Mouse (Mus musculus) stomach, postnatal 0 days (tissue): Measurements from ENCODE around the gene Olfr801. TPM values are rescaled to one million over a fixed set of nuclear protein-coding genes. Genes with fewer than 3 reads are reported as not detected.

Experiments
- ATAC-seq: fragments of 200-750 bp; cut with Nextera tagmentation; 2 replicates; pipeline ENCODE4 v1.8.0; 2017; ENCODE audit not compliant: low FRiP score, low TSS enrichment
- DNase-seq: peaks from one replicate; pipeline ENCODE4 v3.0.0-alpha.2; 2016; ENCODE audit warnings: low spot score
- H3K27ac ChIP-seq: fragments of 300-500 bp; sonication (generic); replicated peaks from 2 replicates; pipeline ENCODE4 v1.5.1; 2014; ENCODE audit warnings: mild to moderate bottlenecking, control low read depth
- H3K27me3 ChIP-seq: fragments of 300-500 bp; sonication (generic); 2 replicates; pipeline ENCODE4 v1.6.1; 2014; ENCODE audit warnings: low read length; ENCODE audit not compliant: control insufficient read depth, insufficient read depth
- H3K36me3 ChIP-seq: fragments of 300-500 bp; sonication (generic); 2 replicates; pipeline ENCODE4 v1.6.1; 2014; ENCODE audit warnings: low read length, mixed read lengths; ENCODE audit not compliant: control insufficient read depth, insufficient read depth
- H3K4me1 ChIP-seq: fragments of 300-500 bp; sonication (generic); replicated peaks from 2 replicates; pipeline ENCODE4 v1.6.1; 2014; ENCODE audit warnings: antibody characterized with exemption; ENCODE audit not compliant: control insufficient read depth, insufficient read depth
- H3K4me2 ChIP-seq: fragments of 300-500 bp; sonication (generic); replicated peaks from 2 replicates; pipeline ENCODE4 v1.6.1; 2014; ENCODE audit warnings: low read depth, mild to moderate bottlenecking, control low read depth, moderate library complexity
- H3K4me3 ChIP-seq: fragments of 300-500 bp; sonication (generic); 2 replicates; pipeline ENCODE4 v1.5.1; 2014; ENCODE audit warnings: low read depth, low read length, control low read depth
- H3K9ac ChIP-seq: fragments of 300-500 bp; sonication (generic); 2 replicates; pipeline ENCODE4 v1.6.1; 2014; ENCODE audit warnings: mild to moderate bottlenecking, low read length, control low read depth, mixed read lengths
- H3K9me3 ChIP-seq: fragments of 300-500 bp; sonication (generic); 2 replicates; pipeline ENCODE4 v1.6.1; 2016; ENCODE audit warnings: low read length; ENCODE audit not compliant: control insufficient read depth
- CTCF ChIP-seq: IDR thresholded peaks from 2 replicates; pipeline ENCODE4 v1.5.1; 2016; ENCODE audit warnings: antibody characterized with exemption, low read depth, mild to moderate bottlenecking, moderate library complexity
- EP300 ChIP-seq: optimal IDR thresholded peaks from 2 replicates; pipeline ENCODE3; 2016; ENCODE audit warnings: antibody characterized with exemption
- WGBS: fragments of 180-500 bp; shearing (Covaris S2); extraction: QIAGEN DNeasy Blood & Tissue Kit; methylation state at CpG from one replicate; pipeline ENCODE4 v1.1.7; 2014; 5-methylcytosine and 5-hydroxymethylcytosine counted together
- polyA plus RNA-seq: library from polyadenylated mRNA; unstranded; fragments of >200 nt; fragmentation: Nextera tagmentation; extraction: Ambion mirVana; gene quantifications from 2 replicates; pipeline ENCODE4 v1.2.1, GENCODE M21; 2015

Gene Olfr801
- 0.02 TPM in 1 of 2 replicates, not detected in the other for polyA plus RNA-seq

DNA sequence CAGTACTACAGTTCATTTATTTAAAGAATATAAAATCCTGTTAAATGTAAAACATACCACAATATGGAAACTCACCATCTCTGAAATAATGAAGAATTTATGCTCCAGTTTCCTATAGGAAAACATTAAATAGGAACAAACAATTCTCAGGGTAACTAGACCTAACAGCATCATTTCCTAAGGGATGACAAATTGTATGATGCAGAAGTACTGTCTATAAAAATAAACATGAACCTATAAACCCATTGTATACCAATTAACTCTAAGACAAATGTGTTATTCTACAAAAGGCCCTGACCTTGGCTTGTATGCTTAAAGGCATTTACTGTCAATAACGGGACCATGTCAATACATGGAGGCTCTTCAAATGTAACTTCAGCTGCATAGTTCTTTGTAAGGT, at the start of gene Olfr801:
TSS of gene Olfr801 (minus strand) at position 101 of the 400 bp plus-strand sequence.
- no peak within 1 kb of the TSS for H3K9ac ChIP-seq
- no peaks in the 10 kb centered on the region for H3K9me3 ChIP-seq
- H3K4me3 ChIP-seq: no peak within 1 kb of the TSS
- no peaks in the 10 kb centered on the region for H3K4me1 ChIP-seq
- 51% methylated on average over 1 of the region's 1 CpGs for WGBS
- ATAC-seq (no peak), DNase-seq (no peak)
- H3K36me3 ChIP-seq: no peaks in the 10 kb centered on the region
- TF ChIP-seq CTCF (no peak), EP300 (no peak)
- no peak within 1 kb of the TSS for H3K27ac ChIP-seq
- H3K27me3 ChIP-seq: no peaks in the 10 kb centered on the region
- H3K4me2 ChIP-seq: no peak within 1 kb of the TSS

DNA sequence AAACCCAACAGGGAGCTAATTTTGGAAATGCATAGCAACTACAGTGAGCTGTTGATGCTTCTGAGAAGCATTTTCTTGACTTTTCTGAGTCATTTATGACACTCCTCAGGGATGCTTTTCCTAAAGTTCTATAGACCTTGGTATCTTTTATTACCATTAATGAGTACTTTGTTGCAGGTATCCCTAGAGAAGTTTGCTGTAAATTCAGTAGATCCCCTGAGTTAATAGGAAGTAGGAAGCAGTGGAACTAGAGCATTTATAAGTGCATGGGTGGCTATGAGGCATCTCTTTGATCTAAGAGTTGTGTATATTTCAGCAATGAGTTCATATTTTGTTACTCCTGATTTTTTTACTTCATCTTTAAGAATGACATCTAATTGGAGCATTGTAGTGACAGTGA, 29.2 kb upstream of the Olfr801 start, which contains the start of gene Olfr804:
TSS of gene Olfr804 (plus strand) at position 301 of the 400 bp plus-strand sequence.
- Histone ChIP-seq H3K9me3 (no peaks in the 10 kb centered on the region), H3K9ac (no peak within 1 kb of the TSS), H3K27me3 (no peaks in the 10 kb centered on the region), H3K27ac (no peak within 1 kb of the TSS), H3K4me2 (no peak within 1 kb of the TSS), H3K36me3 (no peaks in the 10 kb centered on the region), H3K4me3 (no peak within 1 kb of the TSS), H3K4me1 (no peaks in the 10 kb centered on the region)
- TF ChIP-seq EP300 (no peak), CTCF (no peak)
- no peak for ATAC-seq
- no peak for DNase-seq

DNA sequence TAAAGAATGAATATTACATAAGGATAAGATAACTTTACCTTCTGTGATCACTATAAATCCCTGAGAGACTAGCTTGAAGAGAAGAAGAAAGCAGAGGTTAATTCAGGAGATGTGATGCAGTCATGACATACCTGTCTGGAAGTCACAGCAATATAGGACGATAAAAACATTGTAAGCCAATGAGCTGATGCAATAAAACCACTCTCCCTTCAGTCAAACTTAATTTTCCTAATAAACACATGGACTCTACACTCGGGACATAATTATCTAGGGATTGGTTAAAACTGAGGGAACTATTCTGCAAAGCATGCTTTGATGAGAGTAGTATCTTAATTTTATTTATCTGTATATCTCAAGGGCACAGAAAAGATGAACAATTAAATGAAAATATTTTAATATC, 20.5 kb upstream of the Olfr801 start, which contains the start of gene Olfr803:
TSS of gene Olfr803 (minus strand) at position 101 of the 400 bp plus-strand sequence.
- 72% methylated on average over 2 of the region's 2 CpGs for whole genome bisulfite sequencing
- H3K4me3 ChIP-seq: no peak within 1 kb of the TSS
- ATAC-seq: no peak

DNA sequence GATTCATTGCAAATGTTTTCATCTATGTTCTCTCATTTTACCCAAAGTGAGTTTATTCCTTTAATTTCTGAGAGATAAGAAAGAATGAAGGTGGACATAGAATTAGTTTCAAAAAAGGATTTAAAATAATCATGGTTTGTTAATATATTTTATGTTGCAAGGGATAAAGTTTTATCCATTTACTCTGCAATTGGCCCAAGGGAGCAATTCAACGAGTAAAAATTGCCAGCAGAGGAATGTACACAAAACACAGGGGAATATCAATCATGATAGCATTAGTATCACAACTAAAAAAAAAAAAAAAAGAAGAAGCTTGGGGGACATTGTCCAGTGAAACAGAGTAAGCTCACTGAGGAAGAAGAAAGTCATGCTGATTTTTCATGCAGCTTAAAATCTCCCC, 14.4 kb upstream of the Olfr801 start, which contains the start of gene Olfr802:
TSS of gene Olfr802 (minus strand) at position 101 of the 400 bp plus-strand sequence.
- DNase-seq (no peak), ATAC-seq (no peak)
- WGBS: 34% methylated on average over 1 of the region's 1 CpGs
- no peaks in the 10 kb centered on the region for H3K4me1 ChIP-seq
- no peak for TF ChIP-seq CTCF
- TF ChIP-seq EP300: no peak
- H3K27ac ChIP-seq: no peak within 1 kb of the TSS
- no peaks in the 10 kb centered on the region for H3K27me3 ChIP-seq
- H3K9me3 ChIP-seq: no peaks in the 10 kb centered on the region
- no peaks in the 10 kb centered on the region for H3K36me3 ChIP-seq
- H3K4me3 ChIP-seq: no peak within 1 kb of the TSS
- H3K9ac ChIP-seq: no peak within 1 kb of the TSS
- no peak within 1 kb of the TSS for H3K4me2 ChIP-seq

More for the DNA sequence above, 20.5 kb upstream of the Olfr801 start, which contains the start of gene Olfr803:
- Histone ChIP-seq H3K27me3 (no peaks in the 10 kb centered on the region), H3K9me3 (no peaks in the 10 kb centered on the region), H3K27ac (no peak within 1 kb of the TSS), H3K4me2 (no peak within 1 kb of the TSS), H3K9ac (no peak within 1 kb of the TSS), H3K36me3 (no peaks in the 10 kb centered on the region), H3K4me1 (no peaks in the 10 kb centered on the region)
- DNase-seq: no peak
- TF ChIP-seq EP300: no peak

DNA sequence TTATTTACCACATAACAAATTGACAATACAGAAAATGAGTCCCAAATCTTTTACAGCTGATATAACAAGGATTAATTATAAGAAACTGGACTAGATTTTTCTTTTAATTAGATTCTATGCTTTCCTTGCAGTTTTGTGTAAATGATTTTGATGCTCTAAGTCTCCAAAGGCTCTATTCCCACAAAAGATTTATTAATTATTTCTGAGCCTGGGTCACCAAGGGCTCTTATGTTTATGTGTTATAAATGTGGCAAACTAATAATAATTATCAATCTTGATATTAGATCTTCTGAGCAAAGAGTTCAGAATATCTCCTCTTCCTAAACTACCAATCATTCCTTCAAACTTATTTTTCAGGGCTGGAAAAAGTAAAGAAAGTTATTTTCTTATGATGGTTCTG, 16.3 kb downstream of the Olfr801 start, which contains the start of gene Olfr800:
TSS of gene Olfr800 (plus strand) at position 301 of the 400 bp plus-strand sequence.
- DNase-seq (no peak), ATAC-seq (no peak)
- no peak within 1 kb of the TSS for H3K9ac ChIP-seq
- no peaks in the 10 kb centered on the region for H3K4me1 ChIP-seq
- no peaks in the 10 kb centered on the region for H3K36me3 ChIP-seq
- no peaks in the 10 kb centered on the region for H3K27me3 ChIP-seq
- no peak within 1 kb of the TSS for H3K27ac ChIP-seq
- H3K4me3 ChIP-seq: no peak within 1 kb of the TSS
- no peaks in the 10 kb centered on the region for H3K9me3 ChIP-seq
- no peak within 1 kb of the TSS for H3K4me2 ChIP-seq
- TF ChIP-seq EP300 (no peak), CTCF (no peak)

DNA sequence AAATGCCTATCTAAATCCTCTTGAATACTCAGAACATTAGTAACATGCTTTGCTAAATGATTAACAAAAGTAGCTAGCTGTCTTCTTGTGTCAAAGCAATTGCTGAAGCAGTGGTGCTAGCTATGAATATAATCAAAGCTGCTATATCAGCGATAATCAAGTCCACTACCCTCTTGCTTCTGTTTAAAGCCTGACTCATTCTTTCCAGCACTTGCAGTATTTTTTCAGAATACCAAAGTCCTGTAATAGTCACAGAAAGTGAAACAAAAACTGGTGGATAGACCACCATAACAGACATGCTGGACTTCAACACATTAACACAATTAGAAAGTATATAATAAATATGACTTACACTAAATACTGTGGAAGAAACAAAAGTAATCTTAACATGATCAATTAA, 21.9 kb downstream of the Olfr801 start:
- no peak overlapping the region for H3K4me2 ChIP-seq
- H3K27ac ChIP-seq: no peak overlapping the region
- TF ChIP-seq EP300 (no peak), CTCF (no peak)
- no peak for ATAC-seq
- DNase-seq: no peak
- no peaks in the 10 kb centered on the region for H3K27me3 ChIP-seq
- no peaks in the 10 kb centered on the region for H3K36me3 ChIP-seq
- no peaks in the 10 kb centered on the region for H3K4me1 ChIP-seq
- H3K9me3 ChIP-seq: no peaks in the 10 kb centered on the region
- H3K9ac ChIP-seq: no peak overlapping the region
- WGBS: 64% methylated on average over 1 of the region's 1 CpGs
- no peak overlapping the region for H3K4me3 ChIP-seq
